Mouse (Mus musculus) c-Kit-positive CD71-negative TER-119-negative erythroid progenitor cells, embryonic 14.5 days (primary cell): Measurements from ENCODE around the gene Bcl2l15.
"Not testable (repeated sequence)": the region's sequence is repeated elsewhere in the genome, so short reads cannot be mapped to it uniquely, and the experiment has no call there.

Source experiments
- DNase-seq: peaks from one replicate; pipeline ENCODE4 v3.0.0-alpha.2; 2013; ENCODE audit warnings: low read depth

Gene Bcl2l15

DNA sequence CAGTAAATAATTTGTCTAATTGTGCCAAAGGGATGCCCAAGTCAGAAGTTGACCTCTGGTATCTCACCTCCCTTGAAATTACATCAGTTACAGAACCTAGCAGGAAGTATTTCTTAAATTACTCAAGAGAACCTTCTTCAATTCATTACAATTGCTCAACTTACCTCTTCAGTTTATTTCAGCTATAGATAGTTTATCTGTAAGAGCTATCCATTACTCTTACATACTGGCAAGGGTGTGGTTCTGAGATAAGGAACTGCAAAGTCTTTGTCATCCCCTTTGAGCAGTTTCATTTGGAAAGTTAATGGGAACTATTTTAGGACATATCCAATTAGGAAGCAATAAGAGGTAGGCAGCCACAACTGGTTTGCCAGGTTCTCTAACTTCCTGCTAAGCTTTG, at the start of gene Bcl2l15:
Bcl2l15 (plus strand) TSS at position 176 of the 400 bp plus-strand sequence.
- DNase-seq, result no peak

DNA sequence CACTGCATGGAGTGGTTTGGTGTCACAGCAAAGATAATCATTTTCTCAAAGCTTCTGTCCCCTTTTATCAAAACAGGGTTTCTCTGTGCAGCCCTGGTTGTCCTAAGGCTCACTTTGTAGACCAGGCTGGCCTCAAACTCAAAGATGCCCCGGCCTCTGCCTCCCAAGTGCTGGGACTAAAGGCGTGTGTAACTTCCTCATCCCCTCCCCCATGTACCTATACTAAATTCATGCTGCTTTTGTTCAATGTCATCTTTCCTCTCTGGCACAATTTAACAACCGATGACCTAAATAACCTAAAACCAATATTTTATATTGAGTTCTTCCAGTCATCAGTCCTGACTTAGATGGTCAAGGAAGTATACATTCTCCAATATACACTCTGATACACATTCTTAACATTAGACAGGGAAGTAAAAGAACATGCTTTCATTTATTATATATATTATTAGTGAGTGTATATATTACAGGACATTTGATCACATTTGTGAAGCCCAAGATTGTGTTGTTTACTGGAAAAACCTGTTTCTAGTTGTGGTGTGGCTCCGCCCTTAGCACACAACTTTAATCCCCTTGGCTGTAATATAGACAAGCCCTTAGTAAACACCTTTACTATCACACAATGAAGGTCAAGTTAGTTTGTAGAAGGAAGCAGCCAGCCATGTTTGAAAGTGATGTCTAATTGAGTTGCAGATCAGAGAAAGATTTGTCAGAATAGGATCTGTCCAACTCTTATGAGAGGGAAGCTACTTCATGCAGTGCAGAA, 49.4 kb upstream of the Bcl2l15 start:
- no peak for DNase-seq

DNA sequence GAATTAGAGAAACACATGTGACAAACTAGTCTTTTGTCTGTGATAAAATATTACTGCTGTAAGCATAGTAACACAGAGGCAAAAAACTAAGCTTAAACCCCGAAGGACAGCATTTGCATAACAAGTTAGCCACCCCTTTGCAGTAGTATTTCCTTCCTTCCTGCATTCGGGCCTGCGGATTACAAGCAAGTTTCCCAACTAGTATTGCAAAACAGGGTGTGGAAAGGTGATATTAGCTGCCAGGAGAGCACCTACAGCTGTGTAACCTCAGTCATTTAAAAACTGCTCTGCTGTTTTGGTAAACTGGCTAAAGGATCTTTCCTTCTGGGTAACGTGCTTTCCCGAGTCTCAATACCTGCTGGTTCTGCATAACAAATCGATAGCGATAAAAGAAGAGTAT, 45.2 kb upstream of the Bcl2l15 start:
- DNase-seq, result no peak

DNA sequence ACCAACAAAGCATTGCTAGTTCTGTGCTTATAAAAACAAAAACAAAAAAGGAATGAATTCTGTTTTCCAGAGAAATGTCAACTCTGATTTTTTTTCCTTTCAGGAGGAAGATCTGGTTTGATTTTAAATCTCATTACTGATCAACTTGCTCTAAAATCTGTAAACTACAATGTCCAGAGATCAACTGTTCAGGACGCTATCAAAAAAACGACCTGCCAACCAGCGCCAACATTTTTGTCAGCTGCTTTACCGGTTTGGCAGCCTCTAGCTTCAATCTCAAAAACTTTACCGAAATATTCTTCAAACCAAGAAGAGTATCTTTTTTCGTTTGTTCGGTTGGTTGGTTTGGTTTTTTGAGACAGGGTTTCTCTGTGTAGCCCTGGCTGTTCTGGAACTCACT, 43.3 kb upstream of the Bcl2l15 start:
- no peak for DNase-seq

DNA sequence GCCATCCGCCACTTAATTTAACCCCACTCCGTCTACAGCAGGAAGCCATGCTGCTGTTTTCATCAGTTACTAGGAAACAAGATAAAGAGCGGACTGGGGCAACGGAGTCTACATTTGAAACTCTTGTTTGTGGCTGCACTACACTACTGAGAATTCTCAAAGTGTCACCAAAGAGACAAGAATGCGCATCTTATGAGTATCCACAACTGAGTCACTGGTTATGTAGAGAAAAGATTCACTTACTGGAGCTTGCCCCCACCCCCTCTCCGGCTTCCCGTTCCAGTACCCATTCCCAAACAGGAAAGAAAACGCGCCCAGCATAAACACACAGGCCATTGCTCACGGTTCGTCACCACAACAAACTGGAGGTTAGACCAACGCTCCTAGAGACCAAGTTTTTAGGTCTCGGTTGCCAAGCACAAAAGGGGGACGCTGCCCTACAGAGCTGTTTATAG, 42.5 kb upstream of the Bcl2l15 start:
- DNase-seq, result no peak

DNA sequence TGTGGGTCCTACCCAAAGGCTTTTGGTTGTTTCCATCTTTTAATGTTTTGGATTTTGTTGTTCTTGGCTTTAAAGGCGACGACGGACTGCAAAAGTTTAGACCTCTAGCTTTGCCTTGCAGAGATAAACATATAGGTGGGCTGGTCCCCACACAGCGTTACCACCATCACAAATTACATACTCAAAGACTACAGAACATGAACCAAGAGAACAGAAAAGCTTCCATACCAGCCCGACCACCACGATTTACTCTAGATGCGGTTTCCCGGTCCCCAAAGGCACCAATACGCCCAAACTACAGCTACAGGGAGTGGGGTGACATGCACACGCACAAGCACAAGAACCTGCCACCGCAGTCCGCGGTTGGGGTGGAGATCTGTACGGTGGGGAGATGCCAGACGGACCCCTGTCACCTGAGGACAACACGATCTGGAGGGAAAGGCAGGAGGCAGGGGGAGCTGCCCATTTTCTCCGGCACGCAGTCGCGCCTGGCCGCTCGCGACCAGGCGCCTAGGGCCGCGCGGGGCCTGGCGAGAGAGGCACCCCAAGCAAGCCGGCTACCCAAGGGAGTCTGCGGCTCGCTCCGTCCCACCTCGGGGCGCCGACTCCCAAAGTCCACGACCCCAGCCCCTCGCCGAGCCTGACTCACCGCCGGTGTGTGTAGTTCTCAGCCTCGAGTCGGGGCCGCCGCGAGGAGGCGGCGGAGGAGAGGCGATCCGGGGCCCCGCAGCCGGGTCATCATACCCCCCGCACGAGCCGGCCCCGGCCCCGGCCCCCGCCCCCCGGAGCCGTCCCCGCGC, 41.9 kb upstream of the Bcl2l15 start:
- no peak for DNase-seq

DNA sequence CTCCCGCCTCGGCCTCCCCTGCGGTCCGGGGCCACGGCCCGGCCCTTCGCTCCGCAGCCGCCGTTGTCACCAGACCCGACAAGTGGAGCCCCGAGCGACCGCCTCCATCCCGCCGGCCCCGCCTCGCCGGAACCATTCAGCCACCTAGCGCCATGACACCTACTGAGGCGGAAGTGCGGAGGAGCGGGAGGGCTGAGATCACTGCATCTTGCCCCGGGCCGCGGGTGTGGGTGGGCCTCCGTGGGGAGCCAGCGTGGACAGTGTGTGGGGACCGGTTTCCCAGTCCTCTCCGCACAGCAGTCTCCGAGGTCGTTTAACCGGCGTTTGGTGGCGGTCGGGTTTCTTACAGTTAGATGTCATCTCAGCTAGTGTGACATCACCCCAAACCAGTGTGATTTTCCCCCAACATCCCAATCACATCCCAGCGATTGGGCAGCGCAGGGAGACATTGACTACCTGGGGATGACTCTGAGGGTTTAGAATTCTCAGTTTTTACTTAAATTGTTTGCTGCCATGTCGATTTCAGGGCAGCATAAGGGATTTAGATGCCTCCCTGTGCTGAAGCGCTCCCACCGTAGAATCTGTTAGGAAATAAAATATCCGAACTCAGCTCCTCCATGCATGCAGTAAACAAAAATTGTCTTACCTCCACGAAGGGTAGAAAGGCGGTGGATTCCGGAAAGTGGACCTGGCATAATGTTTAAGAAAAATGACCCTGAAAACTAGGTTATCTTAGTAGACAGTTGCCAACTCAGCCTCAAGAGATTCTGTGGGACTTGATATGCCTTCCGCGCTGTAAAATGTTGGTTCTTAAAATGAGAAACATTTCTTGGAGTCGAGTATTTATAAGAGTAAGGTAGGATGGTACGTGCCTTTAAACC, 40.9 kb upstream of the Bcl2l15 start, which contains the start of gene Hipk1:
Hipk1 (minus strand) TSS at position 334 of the 881 bp plus-strand sequence.
- DNase-seq, result peak; percentile 81

DNA sequence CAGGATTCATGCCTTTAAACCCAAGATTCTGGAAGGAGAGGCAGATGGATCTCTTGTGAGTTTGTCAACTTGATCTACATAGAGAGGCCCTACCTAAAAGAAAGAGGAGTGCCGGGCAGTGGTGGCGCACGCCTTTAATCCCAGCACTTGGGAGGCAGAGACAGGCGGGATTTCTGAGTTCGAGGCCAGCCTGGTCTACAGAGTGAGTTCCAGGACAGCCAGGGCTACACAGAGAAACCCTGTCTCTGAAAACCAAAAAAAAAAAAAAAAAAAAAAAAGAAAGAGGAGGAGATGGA, 40.3 kb upstream of the Bcl2l15 start:
- not testable (repeated sequence) for DNase-seq

DNA sequence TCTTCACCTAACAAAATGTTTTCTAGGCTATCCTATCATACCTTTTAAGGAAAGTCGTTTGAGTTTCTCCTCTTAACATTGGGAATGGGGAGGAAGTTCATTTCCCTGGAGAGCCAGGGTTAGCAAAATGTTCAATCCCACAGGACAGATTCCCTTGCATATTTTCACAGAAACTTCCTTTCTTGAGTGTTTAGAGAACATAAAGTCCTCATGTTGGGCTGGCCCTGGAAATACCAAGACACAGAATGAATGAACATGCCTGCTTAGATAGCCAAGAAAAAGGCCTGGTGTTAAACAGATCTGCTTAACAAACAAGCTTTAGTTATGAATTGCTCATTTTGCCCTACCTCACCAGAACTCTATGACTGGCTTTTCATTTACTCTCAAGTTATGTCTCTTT, 39.8 kb upstream of the Bcl2l15 start:
- DNase-seq, result no peak

DNA sequence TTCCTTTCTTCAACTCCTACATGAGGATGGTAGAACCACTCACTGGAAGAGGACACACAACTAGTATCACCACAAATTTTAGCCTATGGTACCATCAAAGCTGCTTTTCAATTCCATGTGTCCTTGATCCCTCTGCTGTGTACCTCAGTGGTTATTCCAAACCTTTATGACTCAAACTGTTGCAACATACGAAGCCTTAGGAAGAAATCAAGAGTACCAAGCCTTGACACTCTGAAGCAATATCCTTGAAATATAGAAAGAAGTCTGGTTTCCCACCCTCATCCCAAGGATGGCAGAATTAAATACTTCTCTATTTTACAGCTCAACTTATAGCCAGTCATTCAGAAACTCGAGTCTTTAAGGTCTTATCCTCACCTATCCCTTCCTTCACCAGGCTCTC, 36.0 kb upstream of the Bcl2l15 start:
- no peak for DNase-seq

DNA sequence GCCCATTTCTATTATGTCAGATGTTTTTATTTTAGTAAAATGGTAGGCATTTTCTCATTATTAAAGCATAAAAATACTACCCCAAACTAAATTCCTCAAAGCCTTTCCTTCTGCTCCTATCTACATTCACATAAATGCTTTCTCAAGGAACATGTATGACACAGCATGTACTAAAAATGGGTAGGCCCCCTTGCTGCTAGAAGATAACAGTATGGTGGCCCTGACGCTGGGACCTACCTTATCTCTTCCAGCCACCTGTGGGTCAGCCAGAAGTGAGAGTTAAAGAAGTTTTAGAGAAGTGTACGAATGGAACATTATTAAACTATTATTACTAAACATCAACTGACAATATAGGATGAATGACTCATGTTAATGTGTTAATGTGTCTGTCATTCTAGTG, 32.9 kb upstream of the Bcl2l15 start:
- DNase-seq, result no peak

DNA sequence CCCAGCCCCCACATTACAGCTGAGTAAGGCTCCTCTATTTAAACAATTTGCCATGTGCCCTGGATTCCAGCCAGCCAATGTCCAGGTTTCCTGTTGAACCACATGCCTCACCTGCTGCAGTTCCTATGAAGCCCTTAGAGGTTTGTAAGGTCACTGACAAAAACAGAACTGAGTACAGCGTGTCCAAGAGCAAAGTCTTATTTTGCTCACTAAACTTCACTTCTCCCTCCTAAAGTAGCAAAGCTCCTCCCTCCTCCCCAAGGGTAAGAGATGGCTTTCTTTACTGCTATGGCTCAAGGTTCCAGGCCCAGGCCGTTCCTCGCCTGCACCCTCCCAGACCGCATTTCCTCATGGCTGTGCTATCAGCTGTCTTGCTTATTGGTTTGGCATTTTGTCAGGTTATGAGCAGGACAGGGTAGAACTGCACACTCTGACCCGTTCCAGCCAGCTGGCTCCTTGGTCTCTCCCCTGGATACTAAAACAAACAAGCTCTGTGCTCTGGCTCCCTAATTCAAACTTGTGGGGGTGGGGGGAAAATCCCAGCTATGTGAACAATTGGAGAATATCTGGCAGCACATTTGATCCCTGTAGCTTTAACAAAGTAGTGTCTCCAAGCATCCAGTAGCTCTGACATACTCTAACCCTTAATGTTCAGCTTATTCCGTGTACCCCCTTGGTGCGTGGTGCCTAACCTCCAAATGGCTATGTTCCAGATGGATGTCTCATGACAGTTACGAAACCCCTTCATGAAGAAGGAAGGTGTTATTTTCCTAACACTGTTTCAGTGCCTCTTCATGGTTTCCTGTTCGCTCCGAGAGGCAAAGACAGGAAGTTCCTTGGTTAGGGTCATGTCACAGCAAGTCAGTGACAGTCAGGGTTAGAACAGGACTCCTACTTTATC, 30.5 kb upstream of the Bcl2l15 start:
- peak; percentile 56 for DNase-seq

DNA sequence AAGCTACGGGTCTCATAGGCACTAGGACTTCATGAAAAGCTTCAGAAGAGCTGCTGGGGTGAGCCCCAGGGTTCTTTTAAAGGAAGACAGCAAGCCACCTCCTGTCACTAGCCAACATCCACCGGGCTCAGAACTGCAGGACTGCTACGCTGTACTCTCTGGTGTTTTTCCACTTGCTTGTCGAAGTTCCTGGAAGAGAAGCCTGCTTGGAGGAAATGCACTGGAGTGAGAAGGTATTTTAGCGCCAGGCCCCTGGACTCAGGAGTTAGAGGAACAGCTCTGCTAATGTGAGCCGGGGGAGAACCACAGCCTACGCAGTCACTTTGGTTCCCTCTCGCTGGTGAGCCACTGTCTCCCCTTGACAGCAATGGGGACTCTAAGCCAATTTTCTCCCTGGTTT, 29.5 kb upstream of the Bcl2l15 start:
- no peak for DNase-seq

DNA sequence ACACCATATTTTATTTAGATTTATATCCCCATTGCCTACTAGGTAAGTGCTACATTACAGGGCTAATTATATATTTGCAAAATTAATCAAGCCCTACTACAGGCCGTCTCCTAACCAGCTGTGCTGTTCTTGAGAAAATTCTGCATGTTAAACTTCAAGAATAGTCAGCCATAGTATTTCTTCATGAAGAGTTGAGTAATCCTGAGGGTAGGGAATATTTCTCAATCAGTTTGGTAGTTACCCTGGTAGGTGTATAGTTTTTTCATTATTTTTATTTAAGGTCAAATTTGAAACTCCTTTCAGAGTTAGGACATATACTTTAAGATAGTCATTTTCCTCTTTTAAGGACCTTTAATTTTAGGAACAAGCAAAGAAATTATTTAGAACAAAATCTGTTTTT, 26.7 kb upstream of the Bcl2l15 start:
- no peak for DNase-seq

DNA sequence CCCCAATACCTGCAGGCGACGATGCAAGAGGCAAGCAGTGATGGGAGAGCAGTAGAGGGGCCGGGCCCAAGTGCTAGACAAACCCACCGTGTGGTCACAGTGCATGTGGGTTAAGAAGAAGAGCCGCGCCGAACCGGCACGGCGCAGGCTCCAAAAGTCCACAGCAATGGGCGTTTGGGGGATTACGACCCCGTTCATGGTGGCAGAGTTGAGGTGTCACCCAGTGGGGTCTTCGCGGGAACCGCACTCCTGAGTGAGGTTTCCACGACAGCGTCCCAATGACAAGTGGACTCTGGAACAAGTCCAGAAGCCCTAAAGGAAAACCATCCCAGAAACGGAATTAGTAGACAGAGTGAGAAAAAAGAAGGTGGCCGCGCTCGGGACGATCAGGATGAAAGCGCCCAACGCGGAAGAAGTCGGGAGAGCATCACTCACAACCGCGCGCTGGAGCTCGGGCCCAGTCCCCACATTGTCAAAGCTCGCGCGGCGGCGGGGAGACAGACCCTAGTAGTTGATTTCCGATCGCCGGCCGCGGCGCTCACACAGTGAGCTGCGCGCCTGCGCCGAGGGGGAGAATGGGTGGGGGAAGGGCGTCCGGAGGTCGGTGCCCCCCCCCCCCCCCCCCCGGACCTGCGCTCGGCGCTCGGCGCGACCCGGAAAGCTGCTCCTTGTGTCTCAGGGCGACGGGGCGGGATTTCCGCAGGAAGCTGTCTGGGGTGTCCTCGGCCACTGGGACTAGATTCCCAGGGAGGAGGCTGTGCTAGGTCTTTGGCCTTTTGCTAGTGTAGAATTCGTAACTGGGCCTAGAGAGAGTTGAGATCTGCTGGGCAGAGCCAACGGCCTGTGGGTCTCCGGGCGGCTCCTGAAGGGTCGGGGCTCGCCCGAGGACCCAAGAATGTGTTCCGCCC, 23.3 kb upstream of the Bcl2l15 start, which contains the start of the genes Dclre1b, Ap4b1 and Gm43064:
Dclre1b (minus strand) TSS at position 554 of the 908 bp plus-strand sequence.
Ap4b1 (plus strand) TSS at position 630 of the 908 bp plus-strand sequence.
Gm43064 (plus strand) TSS at position 683 of the 908 bp plus-strand sequence.
- peak; percentile 87 for DNase-seq

DNA sequence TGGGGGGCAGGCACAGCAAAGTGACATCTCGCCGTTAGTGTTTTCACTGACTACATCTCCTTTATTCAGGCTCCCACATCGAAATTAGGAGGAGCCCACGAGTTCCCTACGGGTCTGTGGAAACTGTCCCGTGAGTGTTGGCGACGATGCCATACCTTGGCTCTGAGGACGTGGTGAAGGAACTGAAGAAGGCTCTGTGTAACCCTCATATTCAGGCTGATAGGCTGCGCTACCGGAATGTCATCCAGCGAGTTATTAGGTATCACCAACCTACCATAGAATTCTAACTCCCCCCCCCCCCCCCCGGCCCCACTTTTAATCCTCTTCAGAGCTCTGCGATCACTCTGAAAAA, 22.6 kb upstream of the Bcl2l15 start:
- no peak for DNase-seq

DNA sequence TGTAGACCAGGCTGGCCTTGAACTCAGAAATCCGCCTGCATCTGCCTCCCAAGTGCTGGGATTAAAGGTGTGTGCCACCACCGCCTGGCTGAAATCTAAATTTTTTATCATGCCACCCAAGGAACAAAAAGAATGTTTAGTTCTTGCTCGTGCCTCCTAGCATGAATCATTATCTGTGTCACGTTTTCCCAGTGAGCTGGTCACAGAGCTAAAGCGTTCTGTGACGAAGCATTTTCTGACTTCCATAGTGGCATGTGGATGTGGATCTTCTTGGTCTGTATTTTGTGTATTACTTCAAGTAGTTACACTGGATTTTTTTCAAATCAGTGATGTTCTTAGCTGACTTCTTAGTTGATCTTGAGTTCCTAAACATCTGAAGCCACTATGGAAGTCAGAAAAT, 21.4 kb upstream of the Bcl2l15 start:
- DNase-seq, result no peak

DNA sequence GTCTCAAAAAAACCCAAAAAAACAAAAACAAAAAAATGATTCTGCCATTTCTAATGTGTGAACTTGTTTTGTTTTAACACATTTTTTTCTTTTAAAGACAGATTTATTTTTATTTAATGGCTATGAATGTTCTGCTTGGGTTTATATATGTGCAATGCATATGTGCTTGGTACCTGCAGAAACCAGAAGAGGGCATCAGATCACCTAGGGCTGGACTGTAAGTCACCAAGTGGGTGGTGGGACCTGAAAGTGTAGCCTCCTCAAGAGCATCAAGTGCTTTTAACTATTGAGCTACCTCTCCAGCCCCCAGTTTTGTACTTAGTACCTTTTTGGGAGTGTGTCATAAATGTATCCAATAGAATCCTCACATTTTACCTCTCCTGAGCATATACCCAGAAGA, 4.9 kb upstream of the Bcl2l15 start:
- no peak for DNase-seq

DNA sequence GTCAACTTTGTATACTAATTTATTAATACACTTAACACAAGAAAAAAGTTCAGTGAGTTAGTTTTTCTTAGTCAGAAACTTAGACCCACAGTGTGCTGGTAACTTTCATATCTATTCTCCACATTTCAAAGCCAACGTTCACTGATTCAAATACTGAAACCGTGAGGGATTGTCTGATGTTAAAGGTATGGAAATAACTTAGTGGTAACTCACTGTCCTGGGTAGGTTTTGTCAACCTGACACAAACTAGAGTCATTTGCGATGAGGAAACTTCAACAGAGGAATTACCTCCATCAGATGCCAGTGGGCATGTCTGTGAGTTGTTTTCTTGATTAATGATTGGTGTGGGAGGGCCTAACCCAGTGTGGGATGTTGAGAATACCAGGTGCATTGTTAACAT, 3.4 kb upstream of the Bcl2l15 start:
- DNase-seq, result no peak

DNA sequence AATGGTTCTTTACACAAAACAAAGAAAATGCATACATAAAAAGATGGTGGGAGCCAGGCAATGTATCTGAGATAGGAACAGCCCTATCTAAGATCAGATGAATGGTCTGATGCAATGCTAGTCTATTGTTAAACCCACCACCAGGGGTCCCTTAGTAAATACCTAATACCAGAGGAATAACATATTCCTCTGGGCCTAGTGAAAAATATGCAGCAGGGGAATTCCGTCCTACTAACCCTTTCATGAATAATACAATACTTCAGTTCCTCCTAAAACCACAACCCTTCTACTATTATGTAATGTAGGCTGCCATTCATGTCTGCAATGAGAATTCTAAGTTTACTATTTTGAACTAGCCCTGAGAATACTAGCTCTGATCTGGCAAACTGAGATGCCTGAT, 1.7 kb upstream of the Bcl2l15 start:
- not testable (repeated sequence) for DNase-seq
